Mouse (Mus musculus): ENCODE data around the gene Fam71e1.

DNA sequence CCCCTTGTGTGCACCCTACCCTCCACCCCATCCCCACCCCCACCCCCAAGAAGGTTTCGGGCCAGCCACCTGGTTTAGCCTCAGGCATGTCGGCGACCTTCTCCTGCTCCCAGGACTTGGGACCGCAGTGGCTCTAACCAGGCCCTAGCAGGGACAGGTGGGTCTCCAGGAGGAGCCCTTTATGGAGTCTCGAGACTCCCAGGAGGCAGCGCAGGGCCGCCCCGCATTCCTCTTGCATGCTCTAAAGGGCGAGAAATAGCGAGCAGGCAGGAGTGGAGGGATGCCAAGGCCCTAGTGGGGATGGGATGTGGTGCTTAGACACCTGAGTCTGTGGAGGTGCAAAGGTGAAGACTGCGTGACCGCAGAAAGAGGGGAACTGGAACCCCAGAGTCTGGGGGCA lies 28.1 kb downstream of the Fam71e1 start, which contains the start of gene Mybpc2:
- no peak for TF ChIP-seq CTCF (IDR thresholded peaks at IDR 0.05; ENCODE audit: low read depth, low read length)
- no peak for TF ChIP-seq POLR2A (IDR thresholded peaks at IDR 0.05; ENCODE audit: extremely low read depth, insufficient read depth, low read length)
